Mouse (Mus musculus) liver, embryonic 14.5 days (tissue): Measurements from ENCODE around the gene 9130213A22Rik. TPM values are rescaled to one million over a fixed set of nuclear protein-coding genes. Genes with fewer than 3 reads are reported as not detected.
A peak's percentile ranks its signal among the peaks of the same experiment; 100 is the strongest.

Experiments
- ATAC-seq: fragments of 200-750 bp; cut with Nextera tagmentation; 2 replicates; pipeline ENCODE4 v1.8.0; 2017; ENCODE audit warnings: moderate number of reproducible peaks, mild to moderate bottlenecking, moderate library complexity; ENCODE audit not compliant: insufficient read depth
- DNase-seq, 3 experiments: peaks; one replicate each; pipeline ENCODE4 v3.0.0-alpha.2; 2012 to 2013; ENCODE audit warnings: low read depth in 3 of 3, low spot score in 3 of 3
- H3K27ac ChIP-seq: fragments of 300-500 bp; sonication (generic); 2 replicates; pipeline ENCODE4 v1.5.1; 2014; ENCODE audit warnings: moderate library complexity, mild to moderate bottlenecking, control low read depth, inconsistent platforms
- H3K27me3 ChIP-seq: fragments of 300-500 bp; sonication (generic); 2 replicates; pipeline ENCODE4 v1.6.1; 2014; ENCODE audit warnings: mild to moderate bottlenecking, low read length, moderate library complexity; ENCODE audit not compliant: control insufficient read depth, insufficient read depth
- H3K36me3 ChIP-seq: fragments of 300-500 bp; sonication (generic); replicated peaks from 2 replicates; pipeline ENCODE4 v1.6.1; 2014; ENCODE audit warnings: low read depth; ENCODE audit not compliant: control insufficient read depth, insufficient read depth
- H3K4me1 ChIP-seq, 2 experiments: fragments of 200-500 bp in 1 of 2; fragments of 300-500 bp in 1 of 2; sonication (generic) in 1 of 2; replicated peaks; 2 replicates each; pipeline ENCODE4 v1.6.1; 2012 to 2014; ENCODE audit warnings: antibody characterized with exemption in 1 of 2, inconsistent platforms in 1 of 2, low read length in 1 of 2; ENCODE audit not compliant: control insufficient read depth in 2 of 2, insufficient read depth in 2 of 2
- H3K4me2 ChIP-seq: fragments of 300-500 bp; sonication (generic); 2 replicates; pipeline ENCODE4 v1.6.1; 2014; ENCODE audit warnings: low read depth, mild to moderate bottlenecking, control low read depth, moderate library complexity
- H3K4me3 ChIP-seq, 2 experiments: fragments of 200-500 bp in 1 of 2; fragments of 300-500 bp in 1 of 2; sonication (generic) in 1 of 2; 2 replicates each; pipeline ENCODE4 v1.5.1; 2012 to 2014; ENCODE audit warnings: low read depth in 2 of 2, low read length in 2 of 2, mild to moderate bottlenecking in 2 of 2, control low read depth in 1 of 2, inconsistent platforms in 1 of 2, moderate library complexity in 1 of 2; ENCODE audit not compliant: insufficient read depth in 1 of 2
- H3K9ac ChIP-seq: fragments of 300-500 bp; sonication (generic); replicated peaks from 2 replicates; pipeline ENCODE4 v1.6.1; 2014; ENCODE audit warnings: mild to moderate bottlenecking, control low read depth, moderate library complexity
- H3K9me3 ChIP-seq: fragments of 300-500 bp; sonication (generic); 2 replicates; pipeline ENCODE4 v1.6.1; 2016; ENCODE audit warnings: low read length, mixed read lengths; ENCODE audit not compliant: control insufficient read depth
- CTCF ChIP-seq: IDR thresholded peaks from 2 replicates; pipeline ENCODE4 v1.5.1; 2016; ENCODE audit warnings: antibody characterized with exemption, low read depth, control low read depth
- EP300 ChIP-seq: IDR thresholded peaks from 2 replicates; pipeline ENCODE4 v1.6.1; 2016; ENCODE audit warnings: antibody characterized with exemption, low read depth
- WGBS: fragments of 180-500 bp; shearing (Covaris S2); extraction: QIAGEN DNeasy Blood & Tissue Kit; methylation state at CpG from one replicate; pipeline ENCODE4 v1.1.7; 2014; ENCODE audit not compliant: insufficient replicate concordance; 5-methylcytosine and 5-hydroxymethylcytosine counted together
- polyA plus RNA-seq, 2 experiments: library from polyadenylated mRNA; depleted of rRNA in 1 of 2; stranded (reverse) in 1 of 2; unstranded in 1 of 2; fragments of >200 nt; fragmentation: Nextera tagmentation in 1 of 2; extraction: Ambion mirVana in 1 of 2; gene quantifications; 2 replicates each; pipeline versions ENCODE4 v1.2.1 to v1.2.3; 2012 to 2014

9130213A22Rik gene
- polyA plus RNA-seq, 2 experiments = 0.08 TPM; not detected in 1

DNA sequence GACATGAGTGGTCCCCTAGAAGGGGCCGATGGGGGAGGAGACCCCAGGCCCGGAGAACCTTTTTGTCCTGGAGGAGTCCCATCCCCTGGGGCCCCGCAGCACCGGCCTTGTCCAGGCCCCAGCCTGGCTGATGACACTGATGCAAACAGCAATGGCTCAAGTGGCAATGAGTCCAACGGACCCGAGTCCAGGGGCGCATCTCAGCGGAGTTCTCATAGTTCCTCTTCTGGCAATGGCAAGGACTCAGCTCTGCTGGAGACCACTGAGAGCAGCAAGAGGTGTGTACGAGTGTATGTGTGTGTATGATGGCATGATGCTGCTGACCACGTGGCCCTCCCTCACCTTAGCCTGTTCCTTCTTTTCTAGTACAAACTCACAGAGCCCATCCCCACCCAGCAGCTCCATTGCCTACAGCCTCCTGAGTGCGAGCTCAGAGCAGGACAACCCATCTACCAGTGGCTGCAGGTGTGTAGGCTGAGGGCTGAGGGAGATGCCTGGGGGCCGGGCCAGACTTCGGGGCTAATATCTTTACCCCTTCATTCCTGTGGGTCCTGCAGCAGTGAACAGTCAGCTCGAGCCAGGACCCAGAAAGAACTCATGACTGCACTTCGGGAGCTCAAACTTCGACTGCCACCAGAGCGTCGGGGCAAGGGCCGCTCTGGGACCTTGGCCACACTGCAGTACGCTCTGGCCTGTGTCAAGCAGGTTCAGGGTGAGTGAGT is 21.6 kb downstream of the 9130213A22Rik start:
- Histone ChIP-seq H3K4me3 (peak overlapping the region in 1 of 2 experiments; percentile 53; a peak in 1 of 4 replicates), H3K36me3 (peaks cover 8% of the 10 kb centered on the region), H3K4me1 (peaks cover 31 to 40% of the 10 kb centered on the region in 2 experiments), H3K9me3 (no peaks in the 10 kb centered on the region), H3K27me3 (no peaks in the 10 kb centered on the region), H3K9ac (no peak overlapping the region), H3K27ac (no peak overlapping the region), H3K4me2 (peak overlapping the region; percentile 93)
- no peak for TF ChIP-seq CTCF
- TF ChIP-seq EP300 = no peak
- ATAC-seq (no peak), DNase-seq (no peak)
- 69% methylated on average over 20 of the region's 20 CpGs for WGBS

DNA sequence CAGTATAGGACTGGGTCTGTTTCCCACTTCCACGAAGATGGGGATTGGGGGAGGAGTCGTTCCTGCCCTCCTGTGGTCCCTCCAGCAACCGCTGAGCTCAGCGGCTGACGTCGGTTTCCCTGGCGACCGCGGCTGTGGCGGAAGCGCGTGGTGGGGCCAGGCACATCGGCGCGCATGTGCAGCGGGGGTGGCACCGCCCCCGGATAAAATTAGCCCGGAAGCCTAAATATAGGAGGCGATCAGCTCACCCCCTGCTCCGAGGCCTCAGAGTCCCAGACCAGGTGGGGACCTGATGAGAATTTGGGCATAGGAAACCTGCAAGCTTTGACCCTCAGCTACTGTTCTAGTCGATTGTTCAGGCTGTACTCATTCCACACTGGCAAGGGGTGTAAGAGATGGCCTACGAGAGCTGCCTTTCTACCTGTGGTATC is 22.5 kb downstream of the 9130213A22Rik start:
- H3K36me3 ChIP-seq = peaks cover 5% of the 10 kb centered on the region
- under 1% methylated on average over 23 of the region's 23 CpGs for whole genome bisulfite sequencing
- H3K9me3 ChIP-seq = no peaks in the 10 kb centered on the region
- H3K9ac ChIP-seq = peak overlapping the region; percentile 43
- DNase-seq (peak; percentile 65 to 78 (median 72)), ATAC-seq (peak; percentile 9)
- H3K27ac ChIP-seq = peak overlapping the region; percentile 61; the same call in 1 of the 2 replicates
- no peak for TF ChIP-seq EP300
- TF ChIP-seq CTCF = peak; percentile 28; the same call in 1 of the 2 replicates
- H3K4me1 ChIP-seq = peaks cover 34 to 44% of the 10 kb centered on the region in 2 experiments
- peak overlapping the region; percentile 93 for H3K4me2 ChIP-seq
- H3K27me3 ChIP-seq = no peaks in the 10 kb centered on the region
- peak overlapping the region; percentile 53 to 59 for H3K4me3 ChIP-seq

DNA sequence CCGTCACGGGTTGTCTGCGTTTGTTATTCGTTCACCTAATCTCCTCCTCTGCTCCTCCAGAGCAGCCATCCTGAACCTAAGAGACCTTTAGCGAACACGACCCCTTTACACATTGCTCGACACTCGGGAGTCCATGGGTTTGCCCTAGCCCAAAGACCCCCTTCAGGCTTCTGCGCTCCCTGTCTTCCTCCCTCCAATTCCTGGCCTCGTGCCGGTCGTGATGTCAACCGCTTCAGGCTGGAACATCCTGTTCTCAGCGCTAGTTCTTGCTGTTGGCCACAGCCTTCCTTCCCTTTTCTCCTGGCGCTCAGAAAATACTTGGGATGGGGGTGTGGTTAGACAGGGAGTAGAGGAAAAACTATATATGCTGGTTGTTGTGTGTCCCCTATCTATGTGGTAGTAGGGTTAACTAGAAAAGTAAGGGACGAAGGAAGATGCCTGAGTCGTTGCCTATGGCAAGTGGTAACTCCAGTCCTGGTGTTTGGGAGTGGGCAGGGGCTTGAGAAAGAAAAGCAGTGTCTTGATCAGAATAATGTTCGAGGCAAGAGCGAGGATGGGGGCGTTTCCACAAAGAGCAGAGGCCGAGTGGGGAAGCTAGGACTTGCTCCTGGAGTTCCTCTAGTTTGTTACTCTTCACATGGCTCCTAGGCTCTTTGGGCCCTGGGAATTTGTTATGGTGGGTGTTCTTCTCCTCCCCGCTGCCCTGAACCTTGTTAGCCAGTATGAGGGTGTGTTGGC is 23.0 kb downstream of the 9130213A22Rik start:
- no peak for TF ChIP-seq CTCF
- TF ChIP-seq EP300 = no peak
- H3K9me3 ChIP-seq = no peaks in the 10 kb centered on the region
- H3K4me2 ChIP-seq = peak overlapping the region; percentile 93
- peaks cover 5% of the 10 kb centered on the region for H3K36me3 ChIP-seq
- peak overlapping the region; percentile 61 for H3K27ac ChIP-seq
- DNase-seq (no peak), ATAC-seq (no peak)
- peak overlapping the region; percentile 61 for H3K9ac ChIP-seq
- peak overlapping the region; percentile 53 to 59 for H3K4me3 ChIP-seq
- H3K4me1 ChIP-seq = peaks cover 37 to 47% of the 10 kb centered on the region in 2 experiments
- no peaks in the 10 kb centered on the region for H3K27me3 ChIP-seq
- 2% methylated on average over 22 of the region's 22 CpGs for WGBS

DNA sequence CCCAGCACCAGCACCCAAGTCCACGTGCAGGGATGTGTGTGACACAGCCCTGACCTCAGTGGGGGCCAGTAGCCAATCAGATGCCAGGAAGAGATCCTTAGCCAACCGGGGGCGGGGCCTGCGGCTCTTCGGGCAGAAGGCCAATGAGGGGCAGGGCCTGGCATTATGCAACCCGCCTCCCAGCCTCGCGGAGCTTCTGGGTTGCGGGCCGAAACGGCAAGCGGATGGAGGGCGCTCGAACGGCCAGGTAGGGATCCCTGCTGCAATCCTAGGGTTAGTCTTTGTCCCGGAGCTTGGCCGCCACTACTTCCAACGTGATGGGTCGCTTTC is 23.7 kb downstream of the 9130213A22Rik start:
- WGBS = 0% methylated on average over 19 of the region's 19 CpGs
- Histone ChIP-seq H3K36me3 (peaks cover under 1% of the 10 kb centered on the region), H3K4me2 (peak overlapping the region; percentile 93), H3K4me3 (peak overlapping the region; percentile 53 to 59), H3K4me1 (peaks cover 38 to 48% of the 10 kb centered on the region in 2 experiments), H3K9me3 (no peaks in the 10 kb centered on the region), H3K9ac (peak overlapping the region; percentile 61), H3K27ac (peak overlapping the region; percentile 61), H3K27me3 (no peaks in the 10 kb centered on the region)
- no peak for TF ChIP-seq EP300
- no peak; the same call in 1 of the 2 replicates for TF ChIP-seq CTCF
- DNase-seq (peak; percentile 91 to 95 (median 92)), ATAC-seq (peak; percentile 47)
